Comparison of ENCODE assay signal across 21 mouse cellular contexts in genomic region chr9:43227626-43228025, GRCm38 (mm10). TPM values are rescaled to one million over a fixed set of nuclear protein-coding genes. Genes with fewer than 3 reads are reported as not detected.
DNase-seq lines count a peak whose midpoint lies in the region; ATAC-seq and TF ChIP-seq lines count a peak whose summit lies in the region.
"Had no signal": no experiment of that assay in that cellular context is flagged by ENCODE, and none has a peak within 500 bp of the region (broad histone marks: within the 10 kb centered on the region; RNA-seq: fewer than 3 reads in every experiment).

No protein-coding gene starts in this region.

- WGBS in liver, embryonic 15.5 days (ENCODE audit: insufficient replicate concordance) = 43% methylated on average over 8 of the region's 8 CpGs

- peak overlapping the region; percentile 31 for H3K27ac ChIP-seq in gastrocnemius, adult 2 months
- peak overlapping the region; percentile 72 for H3K27ac ChIP-seq in liver, embryonic 15.5 days (replicated peaks)
- H3K27ac ChIP-seq: hindbrain, embryonic 14.5 days; lung, embryonic 15.5 days had no signal

- no peak overlapping the region for H3K4me2 ChIP-seq in liver, embryonic 15.5 days
- H3K4me2 ChIP-seq: hindbrain, embryonic 14.5 days; lung, embryonic 15.5 days; midbrain, embryonic 11.5 days had no signal

- no peaks in the 10 kb centered on the region for H3K9me3 ChIP-seq in liver, embryonic 15.5 days (replicated peaks)
- H3K9me3 ChIP-seq: lung, embryonic 15.5 days had no signal

- intact Hi-C loops in gastrocnemius, adult 2 months (cut with DNase I) = no loop called here
- intact Hi-C loops in gastrocnemius, postnatal 14 days (cut with DNase I; ENCODE audit: low total_unique reads) = no loop called here

- H3K27me3 ChIP-seq in liver, embryonic 15.5 days = no peaks in the 10 kb centered on the region
- H3K27me3 ChIP-seq: lung, embryonic 15.5 days; Patski had no signal

- no peak for DNase-seq in gastrocnemius, adult 2 months
- DNase-seq in gastrocnemius, postnatal 14 days = no peak
- peak; percentile 24 to 31 for DNase-seq in lung, postnatal 4 days
- DNase-seq in lung, adult 18-20 months = no peak
- DNase-seq in right cerebral cortex, postnatal 4 days = no peak
- DNase-seq in ovary, postnatal 36 days (ENCODE audit: low spot score) = no peak
- no peak for DNase-seq in cerebellum, adult 9-10 months
- DNase-seq: B cell, adult 2 months; cerebellum, postnatal 14 days; forebrain, postnatal 0 days; heart, postnatal 14 days; retina, postnatal 1 day; thymus, postnatal 36 days had no signal

- peaks cover 61% of the 10 kb centered on the region for H3K36me3 ChIP-seq in liver, embryonic 15.5 days (replicated peaks)

- H3K4me1 ChIP-seq in liver, embryonic 15.5 days (replicated peaks) = peaks cover 88% of the 10 kb centered on the region

- no peak overlapping the region for H3K4me3 ChIP-seq in gastrocnemius, adult 2 months
- H3K4me3 ChIP-seq in liver, embryonic 15.5 days (replicated peaks) = no peak overlapping the region
- H3K4me3 ChIP-seq: lung, embryonic 15.5 days had no signal

- H3K9ac ChIP-seq in liver, embryonic 15.5 days = no peak overlapping the region
- H3K9ac ChIP-seq: forebrain, postnatal 0 days; hindbrain, embryonic 14.5 days; lung, embryonic 15.5 days had no signal

- no peak for ATAC-seq in liver, embryonic 15.5 days (ENCODE audit: insufficient read depth)
- ATAC-seq: forebrain, postnatal 0 days; Patski had no signal

- TF ChIP-seq CTCF in gastrocnemius, adult 2 months (IDR thresholded peaks at IDR 0.05) = no peak

RNA-seq across cellular contexts. Expression of gene Oaf, which starts 12.1 kb away (rescaled TPM):
- 1 to 10 TPM; 2.9 to 8.9 TPM for total RNA-seq in gastrocnemius, adult 2 months (2021)
- total RNA-seq in gastrocnemius, postnatal 14 days (2021) = 10 to 100 TPM; 12.0 to 24.9 TPM
- polyA plus RNA-seq in liver, embryonic 15.5 days (2015; fragmentation: Nextera tagmentation; extraction: Ambion mirVana) = 26.8 and 30.0 TPM in 2 replicates

RNA-seq across cellular contexts. Expression of gene Pou2f3, which starts 17.5 kb away (rescaled TPM):
- under 1 TPM; 0.11 to 0.15 TPM for total RNA-seq in gastrocnemius, adult 2 months (2021)
- total RNA-seq in gastrocnemius, postnatal 14 days (2021) = under 1 TPM in 1 of 2 experiments, not detected in 1; 0.11 TPM
- not detected in 2 replicates for polyA plus RNA-seq in liver, embryonic 15.5 days (2015; fragmentation: Nextera tagmentation; extraction: Ambion mirVana)
- total RNA-seq: forebrain, postnatal 0 days; gastrocnemius, adult 8-10 months; heart, postnatal 14 days had no signal
- polyA plus RNA-seq: forebrain, postnatal 0 days; hindbrain, embryonic 14.5 days; midbrain, embryonic 11.5 days; neural tube, embryonic 14.5 days; spleen, adult 2 months had no signal

Comparison
In these comparisons a context has a peak if more than half of its experiments do, and no peak if none do; other contexts are left out.
1. DNase-seq: peak in lung, postnatal 4 days (2 of 2); none in gastrocnemius, adult 2 months (single experiment), gastrocnemius, postnatal 14 days (single experiment), lung, adult 18-20 months (0 of 2), right cerebral cortex, postnatal 4 days (single experiment), ovary, postnatal 36 days (single experiment) and cerebellum, adult 9-10 months (single experiment).